Mouse (Mus musculus): ENCODE results near the gene Olfr105-ps. TPM values are rescaled to one million over a fixed set of nuclear protein-coding genes. Genes with fewer than 3 reads are reported as not detected.

The Olfr105-ps gene
- total RNA-seq (2014; rRNA removed) = not detected in 2 replicates
- not detected in 2 replicates for polyA plus RNA-seq (2012; rRNA removed)

- H3K4me1 ChIP-seq (ENCODE audit: control insufficient read depth, insufficient read depth, low read length) = no peaks in the 10 kb centered on the region
- no peak within 1 kb of the TSS for H3K4me3 ChIP-seq (ENCODE audit: insufficient read depth, low read depth, low read length)
- no peak within 1 kb of the TSS for H3K27ac ChIP-seq (replicated peaks; ENCODE audit: insufficient read depth, low read depth, low read length)
- no peak within 1 kb of the TSS for H3K9ac ChIP-seq (ENCODE audit: low read depth, low read length)
- TF ChIP-seq CTCF (IDR thresholded peaks at IDR 0.05; ENCODE audit: low read depth, low read length) (no peak), POLR2A (IDR thresholded peaks at IDR 0.05; ENCODE audit: extremely low read depth, insufficient read depth, low read length) (no peak)
- no peaks in the 10 kb centered on the region for H3K79me2 ChIP-seq (ENCODE audit: control insufficient read depth, insufficient read depth, low read length)
- H3K27me3 ChIP-seq (ENCODE audit: control insufficient read depth, insufficient read depth, low read length) = no peaks in the 10 kb centered on the region
- no peak for DNase-seq (ENCODE audit: extremely low read depth, low read depth, low spot score)
- no peaks in the 10 kb centered on the region for H3K36me3 ChIP-seq (ENCODE audit: control insufficient read depth, insufficient read depth, low read length)
Observed at GRCm38 (mm10) chr17:37378733-37379132, at the start of gene Olfr105-ps. Gene Olfr105-ps (plus strand): TSS chr17:37379033.

- no peaks in the 10 kb centered on the region for H3K4me1 ChIP-seq (ENCODE audit: control insufficient read depth, insufficient read depth, low read length)
- TF ChIP-seq POLR2A (IDR thresholded peaks at IDR 0.05; ENCODE audit: extremely low read depth, insufficient read depth, low read length) (no peak), CTCF (IDR thresholded peaks at IDR 0.05; ENCODE audit: low read depth, low read length) (no peak)
- no peak within 1 kb of the TSS for H3K27ac ChIP-seq (replicated peaks; ENCODE audit: insufficient read depth, low read depth, low read length)
- no peaks in the 10 kb centered on the region for H3K27me3 ChIP-seq (ENCODE audit: control insufficient read depth, insufficient read depth, low read length)
- no peak within 1 kb of the TSS for H3K9ac ChIP-seq (ENCODE audit: low read depth, low read length)
- no peak for DNase-seq (ENCODE audit: extremely low read depth, low read depth, low spot score)
- 91% methylated on average over 2 of the region's 2 CpGs for WGBS
- no peak within 1 kb of the TSS for H3K4me3 ChIP-seq (ENCODE audit: insufficient read depth, low read depth, low read length)
- H3K36me3 ChIP-seq (ENCODE audit: control insufficient read depth, insufficient read depth, low read length) = no peaks in the 10 kb centered on the region
- no peaks in the 10 kb centered on the region for H3K79me2 ChIP-seq (ENCODE audit: control insufficient read depth, insufficient read depth, low read length)
Observed at GRCm38 (mm10) chr17:37339598-37339997, 39.2 kb upstream of the Olfr105-ps start, which contains the start of gene Olfr103. Gene Olfr103 (minus strand): TSS chr17:37339698.

GRCm38 (mm10) chr17:37359282-37359681 is 19.6 kb upstream of the Olfr105-ps start, which contains the start of gene Olfr104-ps:
Gene Olfr104-ps (plus strand): TSS chr17:37359582.
- no peaks in the 10 kb centered on the region for H3K79me2 ChIP-seq (ENCODE audit: control insufficient read depth, insufficient read depth, low read length)
- H3K9ac ChIP-seq (ENCODE audit: low read depth, low read length) = no peak within 1 kb of the TSS
- H3K4me1 ChIP-seq (ENCODE audit: control insufficient read depth, insufficient read depth, low read length) = no peaks in the 10 kb centered on the region
- DNase-seq (ENCODE audit: extremely low read depth, low read depth, low spot score) = no peak
- no peaks in the 10 kb centered on the region for H3K27me3 ChIP-seq (ENCODE audit: control insufficient read depth, insufficient read depth, low read length)
- no peak for TF ChIP-seq CTCF (IDR thresholded peaks at IDR 0.05; ENCODE audit: low read depth, low read length)
- H3K36me3 ChIP-seq (ENCODE audit: control insufficient read depth, insufficient read depth, low read length) = no peaks in the 10 kb centered on the region
- H3K4me3 ChIP-seq (ENCODE audit: insufficient read depth, low read depth, low read length) = no peak within 1 kb of the TSS
- H3K27ac ChIP-seq (replicated peaks; ENCODE audit: insufficient read depth, low read depth, low read length) = no peak within 1 kb of the TSS

- TF ChIP-seq POLR2A (IDR thresholded peaks at IDR 0.05; ENCODE audit: extremely low read depth, insufficient read depth, low read length) (no peak), CTCF (IDR thresholded peaks at IDR 0.05; ENCODE audit: low read depth, low read length) (no peak)
- Histone ChIP-seq H3K4me1 (ENCODE audit: control insufficient read depth, insufficient read depth, low read length) (no peaks in the 10 kb centered on the region), H3K36me3 (ENCODE audit: control insufficient read depth, insufficient read depth, low read length) (no peaks in the 10 kb centered on the region), H3K27ac (replicated peaks; ENCODE audit: insufficient read depth, low read depth, low read length) (no peak within 1 kb of the TSS), H3K79me2 (ENCODE audit: control insufficient read depth, insufficient read depth, low read length) (no peaks in the 10 kb centered on the region), H3K9ac (ENCODE audit: low read depth, low read length) (no peak within 1 kb of the TSS), H3K4me3 (ENCODE audit: insufficient read depth, low read depth, low read length) (no peak within 1 kb of the TSS), H3K27me3 (ENCODE audit: control insufficient read depth, insufficient read depth, low read length) (no peaks in the 10 kb centered on the region)
- no peak for DNase-seq (ENCODE audit: extremely low read depth, low read depth, low spot score)
- 59% methylated on average over 1 of the region's 1 CpGs for WGBS
Observed at GRCm38 (mm10) chr17:37390093-37390492, 11.3 kb downstream of the Olfr105-ps start, which contains the start of gene Olfr106-ps. Gene Olfr106-ps (plus strand): TSS chr17:37390393.

GRCm38 (mm10) chr17:37398926-37399325 is 20.1 kb downstream of the Olfr105-ps start, which contains the start of gene Olfr107:
Gene Olfr107 (plus strand): TSS chr17:37399226.
- H3K4me1 ChIP-seq (ENCODE audit: control insufficient read depth, insufficient read depth, low read length) = no peaks in the 10 kb centered on the region
- no peak within 1 kb of the TSS for H3K4me3 ChIP-seq (ENCODE audit: insufficient read depth, low read depth, low read length)
- DNase-seq (ENCODE audit: extremely low read depth, low read depth, low spot score) = no peak
- TF ChIP-seq POLR2A (IDR thresholded peaks at IDR 0.05; ENCODE audit: extremely low read depth, insufficient read depth, low read length) (no peak), CTCF (IDR thresholded peaks at IDR 0.05; ENCODE audit: low read depth, low read length) (no peak)
- H3K9ac ChIP-seq (ENCODE audit: low read depth, low read length) = no peak within 1 kb of the TSS
- WGBS = 64% methylated on average over 3 of the region's 3 CpGs
- H3K27me3 ChIP-seq (ENCODE audit: control insufficient read depth, insufficient read depth, low read length) = no peaks in the 10 kb centered on the region
- H3K36me3 ChIP-seq (ENCODE audit: control insufficient read depth, insufficient read depth, low read length) = no peaks in the 10 kb centered on the region
- H3K79me2 ChIP-seq (ENCODE audit: control insufficient read depth, insufficient read depth, low read length) = no peaks in the 10 kb centered on the region
- no peak within 1 kb of the TSS for H3K27ac ChIP-seq (replicated peaks; ENCODE audit: insufficient read depth, low read depth, low read length)

GRCm38 (mm10) chr17:37413380-37413779 is 34.5 kb downstream of the Olfr105-ps start:
- Histone ChIP-seq H3K27ac (replicated peaks; ENCODE audit: insufficient read depth, low read depth, low read length) (no peak overlapping the region), H3K79me2 (ENCODE audit: control insufficient read depth, insufficient read depth, low read length) (no peaks in the 10 kb centered on the region), H3K9ac (ENCODE audit: low read depth, low read length) (no peak overlapping the region), H3K36me3 (ENCODE audit: control insufficient read depth, insufficient read depth, low read length) (no peaks in the 10 kb centered on the region), H3K4me1 (ENCODE audit: control insufficient read depth, insufficient read depth, low read length) (no peaks in the 10 kb centered on the region), H3K4me3 (ENCODE audit: insufficient read depth, low read depth, low read length) (no peak overlapping the region), H3K27me3 (ENCODE audit: control insufficient read depth, insufficient read depth, low read length) (no peaks in the 10 kb centered on the region)
- TF ChIP-seq POLR2A (IDR thresholded peaks at IDR 0.05; ENCODE audit: extremely low read depth, insufficient read depth, low read length) (no peak), CTCF (IDR thresholded peaks at IDR 0.05; ENCODE audit: low read depth, low read length) (no peak)
- peak; percentile 7 for DNase-seq (ENCODE audit: extremely low read depth, low read depth, low spot score)

Other genes starting within 250 kb of the Olfr105-ps start
- gene Olfr93, start 217.5 kb upstream of the Olfr105-ps start, total RNA-seq (2014; rRNA removed) = not detected in 2 replicates
- not detected in 2 replicates for gene Olfr93, start 217.5 kb upstream of the Olfr105-ps start, polyA plus RNA-seq (2012; rRNA removed)
- gene Ubd, start 185.1 kb upstream of the Olfr105-ps start, total RNA-seq (2014; rRNA removed) = 0.46 and 0.47 TPM in 2 replicates
- 0.22 TPM in 1 of 2 replicates, not detected in the other for gene Ubd, start 185.1 kb upstream of the Olfr105-ps start, polyA plus RNA-seq (2012; rRNA removed)
- not detected in 2 replicates for gene Olfr94, start 178.0 kb upstream of the Olfr105-ps start, total RNA-seq (2014; rRNA removed)
- not detected in 2 replicates for gene Olfr94, start 178.0 kb upstream of the Olfr105-ps start, polyA plus RNA-seq (2012; rRNA removed)
- not detected in 2 replicates for gene Olfr95, start 165.9 kb upstream of the Olfr105-ps start, total RNA-seq (2014; rRNA removed)
- gene Olfr95, start 165.9 kb upstream of the Olfr105-ps start, polyA plus RNA-seq (2012; rRNA removed) = not detected in 2 replicates
- not detected in 2 replicates for gene Olfr96, start 158.9 kb upstream of the Olfr105-ps start, total RNA-seq (2014; rRNA removed)
- not detected in 2 replicates for gene Olfr96, start 158.9 kb upstream of the Olfr105-ps start, polyA plus RNA-seq (2012; rRNA removed)
- gene Olfr97, start 141.7 kb upstream of the Olfr105-ps start, total RNA-seq (2014; rRNA removed) = not detected in 2 replicates
- gene Olfr97, start 141.7 kb upstream of the Olfr105-ps start, polyA plus RNA-seq (2012; rRNA removed) = not detected in 2 replicates
- gene Olfr98, start 115.3 kb upstream of the Olfr105-ps start, total RNA-seq (2014; rRNA removed) = not detected in 2 replicates
- not detected in 2 replicates for gene Olfr98, start 115.3 kb upstream of the Olfr105-ps start, polyA plus RNA-seq (2012; rRNA removed)
- 4.4 and 4.5 TPM in 2 replicates for gene H2-M3, start 108.8 kb upstream of the Olfr105-ps start, total RNA-seq (2014; rRNA removed)
- 1.7 and 3.3 TPM in 2 replicates for gene H2-M3, start 108.8 kb upstream of the Olfr105-ps start, polyA plus RNA-seq (2012; rRNA removed)
- not detected in 2 replicates for gene Olfr99, start 95.6 kb upstream of the Olfr105-ps start, total RNA-seq (2014; rRNA removed)
- gene Olfr99, start 95.6 kb upstream of the Olfr105-ps start, polyA plus RNA-seq (2012; rRNA removed) = not detected in 2 replicates
- gene Olfr101, start 74.7 kb upstream of the Olfr105-ps start, total RNA-seq (2014; rRNA removed) = not detected in 2 replicates
- gene Olfr101, start 74.7 kb upstream of the Olfr105-ps start, polyA plus RNA-seq (2012; rRNA removed) = not detected in 2 replicates
- gene Olfr102, start 62.0 kb upstream of the Olfr105-ps start, total RNA-seq (2014; rRNA removed) = not detected in 2 replicates
- not detected in 2 replicates for gene Olfr102, start 62.0 kb upstream of the Olfr105-ps start, polyA plus RNA-seq (2012; rRNA removed)
- not detected in 2 replicates for gene Olfr103, start 39.3 kb upstream of the Olfr105-ps start, total RNA-seq (2014; rRNA removed)
- not detected in 2 replicates for gene Olfr103, start 39.3 kb upstream of the Olfr105-ps start, polyA plus RNA-seq (2012; rRNA removed)
- not detected in 2 replicates for gene Olfr104-ps, start 19.5 kb upstream of the Olfr105-ps start, total RNA-seq (2014; rRNA removed)
- not detected in 2 replicates for gene Olfr104-ps, start 19.5 kb upstream of the Olfr105-ps start, polyA plus RNA-seq (2012; rRNA removed)
- not detected in 2 replicates for gene Olfr106-ps, start 11.4 kb downstream of the Olfr105-ps start, total RNA-seq (2014; rRNA removed)
- gene Olfr106-ps, start 11.4 kb downstream of the Olfr105-ps start, polyA plus RNA-seq (2012; rRNA removed) = not detected in 2 replicates
- not detected in 2 replicates for gene Olfr107, start 20.2 kb downstream of the Olfr105-ps start, total RNA-seq (2014; rRNA removed)
- not detected in 2 replicates for gene Olfr107, start 20.2 kb downstream of the Olfr105-ps start, polyA plus RNA-seq (2012; rRNA removed)
- gene Olfr108, start 66.4 kb downstream of the Olfr105-ps start, total RNA-seq (2014; rRNA removed) = not detected in 2 replicates
- gene Olfr108, start 66.4 kb downstream of the Olfr105-ps start, polyA plus RNA-seq (2012; rRNA removed) = not detected in 2 replicates
- not detected in 2 replicates for gene Olfr109, start 79.9 kb downstream of the Olfr105-ps start, total RNA-seq (2014; rRNA removed)
- gene Olfr109, start 79.9 kb downstream of the Olfr105-ps start, polyA plus RNA-seq (2012; rRNA removed) = not detected in 2 replicates
- 0.18 and 0.54 TPM in 2 replicates for gene H2-M2, start 104.5 kb downstream of the Olfr105-ps start, total RNA-seq (2014; rRNA removed)
- gene H2-M2, start 104.5 kb downstream of the Olfr105-ps start, polyA plus RNA-seq (2012; rRNA removed) = not detected in 2 replicates
- not detected in 2 replicates for gene Olfr110, start 113.4 kb downstream of the Olfr105-ps start, total RNA-seq (2014; rRNA removed)
- gene Olfr110, start 113.4 kb downstream of the Olfr105-ps start, polyA plus RNA-seq (2012; rRNA removed) = not detected in 2 replicates
- gene Olfr111, start 129.0 kb downstream of the Olfr105-ps start, total RNA-seq (2014; rRNA removed) = not detected in 2 replicates
- not detected in 2 replicates for gene Olfr111, start 129.0 kb downstream of the Olfr105-ps start, polyA plus RNA-seq (2012; rRNA removed)
- not detected in 2 replicates for gene Olfr112, start 190.4 kb downstream of the Olfr105-ps start, total RNA-seq (2014; rRNA removed)
- gene Olfr112, start 190.4 kb downstream of the Olfr105-ps start, polyA plus RNA-seq (2012; rRNA removed) = not detected in 2 replicates
- not detected in 2 replicates for gene Olfr113, start 198.6 kb downstream of the Olfr105-ps start, total RNA-seq (2014; rRNA removed)
- not detected in 2 replicates for gene Olfr113, start 198.6 kb downstream of the Olfr105-ps start, polyA plus RNA-seq (2012; rRNA removed)
- not detected in 2 replicates for gene Olfr114, start 213.7 kb downstream of the Olfr105-ps start, total RNA-seq (2014; rRNA removed)
- gene Olfr114, start 213.7 kb downstream of the Olfr105-ps start, polyA plus RNA-seq (2012; rRNA removed) = not detected in 2 replicates
- gene Olfr115, start 248.1 kb downstream of the Olfr105-ps start, total RNA-seq (2014; rRNA removed) = not detected in 2 replicates
- not detected in 2 replicates for gene Olfr115, start 248.1 kb downstream of the Olfr105-ps start, polyA plus RNA-seq (2012; rRNA removed)
- not detected in 2 replicates for gene Olfr116, start 248.2 kb downstream of the Olfr105-ps start, total RNA-seq (2014; rRNA removed)
- gene Olfr116, start 248.2 kb downstream of the Olfr105-ps start, polyA plus RNA-seq (2012; rRNA removed) = not detected in 2 replicates

All from liver, adult 2 months (tissue).